Mouse (Mus musculus) limb, embryonic 15.5 days (tissue): ENCODE results near the gene Clptm1. TPM values are rescaled to one million over a fixed set of nuclear protein-coding genes. Genes with fewer than 3 reads are reported as not detected.

Experiments used
- ATAC-seq: fragments of 200-750 bp; cut with Nextera tagmentation; 2 replicates; pipeline ENCODE4 v1.8.0; 2017; ENCODE audit warnings: low read depth, moderate TSS enrichment; ENCODE audit not compliant: insufficient number of reproducible peaks, low FRiP score, low TSS enrichment
- H3K27ac ChIP-seq: fragments of 300-500 bp; sonication (generic); 2 replicates; pipeline ENCODE4 v1.5.1; 2015; ENCODE audit warnings: moderate library complexity, mild to moderate bottlenecking, inconsistent platforms
- H3K27me3 ChIP-seq: fragments of 300-500 bp; sonication (generic); 2 replicates; pipeline ENCODE4 v1.6.1; 2015; ENCODE audit warnings: inconsistent platforms
- H3K36me3 ChIP-seq: fragments of 300-500 bp; sonication (generic); 2 replicates; pipeline ENCODE4 v1.6.1; 2015; ENCODE audit warnings: inconsistent platforms
- H3K4me1 ChIP-seq: fragments of 300-500 bp; sonication (generic); 2 replicates; pipeline ENCODE4 v1.6.1; 2015; ENCODE audit warnings: inconsistent platforms
- H3K4me2 ChIP-seq: fragments of 300-500 bp; sonication (generic); 2 replicates; pipeline ENCODE4 v1.6.1; 2015; ENCODE audit warnings: mild to moderate bottlenecking, inconsistent platforms
- H3K4me3 ChIP-seq: fragments of 300-500 bp; sonication (generic); 2 replicates; pipeline ENCODE4 v1.5.1; 2015; ENCODE audit warnings: mild to moderate bottlenecking, inconsistent platforms
- H3K9ac ChIP-seq: fragments of 300-500 bp; sonication (generic); 2 replicates; pipeline ENCODE4 v1.6.1; 2015; ENCODE audit warnings: inconsistent platforms
- H3K9me3 ChIP-seq: fragments of 300-500 bp; sonication (generic); 2 replicates; pipeline ENCODE4 v1.6.1; 2016; ENCODE audit warnings: inconsistent platforms
- WGBS: fragments of 180-500 bp; shearing (Covaris S2); methylation state at CpG from one replicate; pipeline ENCODE4 v1.1.7; 2015; 5-methylcytosine and 5-hydroxymethylcytosine counted together
- polyA plus RNA-seq: library from polyadenylated mRNA; unstranded; fragments of >200 nt; fragmentation: Nextera tagmentation; extraction: Ambion mirVana; gene quantifications from 2 replicates; pipeline ENCODE4 v1.2.1, GENCODE M21; 2015

Clptm1 gene
- polyA plus RNA-seq, 1 experiment from 2014 or later, result 73.4 TPM

DNA sequence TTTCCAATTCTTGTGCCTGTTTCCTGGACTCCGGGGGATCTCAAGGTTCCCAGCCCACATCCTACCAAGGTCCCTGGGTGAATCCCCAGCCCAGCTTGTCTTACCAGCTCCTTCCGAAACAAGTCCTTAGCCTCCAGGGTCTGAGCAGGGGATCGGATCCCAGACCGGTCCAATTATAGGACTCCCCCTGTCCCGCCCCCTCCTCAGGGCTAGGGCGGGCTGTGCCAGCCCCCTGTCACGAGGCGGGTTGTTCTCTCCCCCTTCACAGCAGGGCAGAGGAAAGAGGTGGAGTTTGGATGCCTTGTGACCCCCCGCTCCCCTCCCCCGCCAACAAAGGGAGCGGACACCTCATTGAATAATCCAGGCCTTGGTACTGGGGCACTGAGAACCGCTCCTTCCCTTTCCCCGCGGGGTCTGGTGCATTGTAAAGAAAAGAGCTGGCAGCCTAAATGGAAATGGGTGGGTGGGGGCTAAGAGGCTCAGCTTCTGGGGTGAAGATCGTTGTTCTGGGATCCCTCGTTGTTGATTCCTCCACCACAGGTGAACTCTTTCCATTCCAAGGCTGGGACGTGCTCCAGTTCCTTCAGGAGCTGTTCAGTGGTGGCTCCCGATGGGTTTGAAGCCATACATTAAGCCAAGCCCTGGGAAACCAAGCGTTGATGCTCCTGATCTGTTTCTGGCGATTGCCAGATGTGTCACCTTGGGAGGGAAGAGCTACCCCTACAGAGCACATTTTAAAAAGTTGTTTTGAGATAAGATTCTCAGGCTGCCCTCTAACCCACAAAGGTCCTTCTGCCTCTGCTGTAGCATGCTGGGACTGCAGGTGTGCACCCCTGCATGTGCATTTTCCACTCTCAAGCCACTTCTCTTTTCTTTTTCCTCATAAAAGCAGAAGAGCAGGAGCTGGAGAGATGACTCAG lies 34.3 kb upstream of the Clptm1 start, which contains the start of gene Apoe:
Gene Apoe (minus strand): TSS at position 282 of the 920 bp plus-strand sequence.
- H3K27me3 ChIP-seq, result no peaks in the 10 kb centered on the region
- H3K9ac ChIP-seq, result peak within 1 kb of the TSS; percentile 23; the same call in 1 of the 2 replicates
- WGBS, result 2% methylated on average over 20 of the region's 20 CpGs
- H3K27ac ChIP-seq, result peak within 1 kb of the TSS; percentile 47
- H3K9me3 ChIP-seq, result no peaks in the 10 kb centered on the region; the same call in 1 of the 2 replicates
- H3K4me2 ChIP-seq, result peak within 1 kb of the TSS; percentile 58
- peak within 1 kb of the TSS; percentile 31 for H3K4me3 ChIP-seq
- H3K4me1 ChIP-seq, result peaks cover 32% of the 10 kb centered on the region
- peaks cover 35% of the 10 kb centered on the region for H3K36me3 ChIP-seq
- 0 out of 2 replicates have a peak, but pooled peaks have one; percentile 41 for ATAC-seq

DNA sequence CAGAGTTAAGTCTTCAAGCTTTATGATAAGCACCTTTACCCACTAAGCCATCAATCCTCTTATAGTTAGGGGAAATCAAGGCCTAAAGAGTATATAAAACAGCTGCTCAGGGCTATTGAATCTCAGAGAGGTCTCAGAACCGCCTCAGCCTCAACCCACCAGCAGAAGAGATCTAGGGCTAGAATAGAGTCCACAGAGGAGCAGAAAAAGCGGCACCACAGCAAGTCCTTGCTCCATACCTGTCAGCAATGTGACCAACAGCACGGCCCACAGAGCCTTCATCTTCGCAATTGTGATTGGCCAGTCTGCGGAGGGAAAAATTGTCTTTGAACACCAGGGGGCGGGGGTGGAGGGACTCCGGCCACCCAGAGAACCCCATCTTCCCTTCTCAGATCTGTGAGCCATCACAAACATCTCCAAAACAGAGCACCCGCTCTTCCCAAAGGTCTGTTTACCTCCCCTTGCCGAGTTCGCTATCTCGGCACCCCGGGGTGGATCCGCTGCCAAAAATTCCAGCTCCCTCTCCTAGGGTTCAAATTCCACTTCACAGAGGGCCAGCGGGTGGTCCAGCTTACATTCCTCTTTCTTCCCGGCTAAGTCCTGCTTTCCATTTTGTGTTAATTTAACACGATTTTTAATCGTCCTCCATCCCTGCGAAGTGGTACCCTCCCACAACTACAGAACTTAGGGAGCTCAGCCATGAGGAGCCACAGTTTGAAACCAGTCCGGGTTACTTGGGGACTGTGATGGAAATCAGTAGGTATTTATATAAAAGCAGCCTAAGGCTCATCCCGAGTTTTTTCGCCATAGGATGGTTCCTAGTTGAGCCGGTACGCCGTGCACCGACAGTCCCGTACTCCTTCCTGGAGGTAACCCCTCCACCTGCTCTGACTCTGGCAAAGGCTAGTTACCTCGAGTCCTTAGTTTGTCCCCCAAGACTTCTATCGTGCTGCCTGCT lies 33.4 kb upstream of the Clptm1 start:
- H3K4me2 ChIP-seq, result peak overlapping the region; percentile 58
- H3K9me3 ChIP-seq, result no peaks in the 10 kb centered on the region; the same call in 1 of the 2 replicates
- peaks cover 26% of the 10 kb centered on the region for H3K36me3 ChIP-seq
- no peaks in the 10 kb centered on the region for H3K27me3 ChIP-seq
- peak overlapping the region; percentile 23; the same call in 1 of the 2 replicates for H3K9ac ChIP-seq
- H3K4me3 ChIP-seq, result peak overlapping the region; percentile 31
- ATAC-seq, result no peak
- peaks cover 37% of the 10 kb centered on the region for H3K4me1 ChIP-seq
- WGBS, result 3% methylated on average over 27 of the region's 28 CpGs
- peak overlapping the region; percentile 47 for H3K27ac ChIP-seq

DNA sequence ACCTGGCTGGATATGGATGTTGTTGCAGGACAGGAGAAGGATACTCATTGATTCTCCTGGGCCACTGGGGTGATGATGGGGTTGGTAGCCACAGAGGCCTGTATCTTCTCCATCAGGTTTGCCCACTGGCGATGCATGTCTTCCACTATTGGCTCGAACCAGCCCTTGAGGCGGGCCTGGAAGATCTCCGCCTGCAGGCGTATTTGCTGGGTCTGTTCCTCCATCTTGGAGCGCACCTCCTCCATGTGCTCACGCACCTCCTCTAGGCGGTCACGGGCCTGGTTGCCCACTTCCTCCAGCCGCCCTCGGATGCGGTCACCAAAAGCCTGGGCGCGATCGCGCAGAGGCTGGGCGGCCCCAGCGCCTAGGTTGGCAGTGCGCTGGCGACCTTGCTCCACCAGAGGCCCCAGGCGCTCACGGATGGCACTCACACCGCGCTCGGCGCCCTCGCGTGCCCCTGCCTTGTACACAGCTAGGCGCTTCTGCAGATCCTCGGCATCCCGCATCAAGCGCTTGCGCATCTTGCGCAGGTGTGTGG lies 31.6 kb upstream of the Clptm1 start:
- Histone ChIP-seq H3K4me2 (no peak overlapping the region), H3K27me3 (no peaks in the 10 kb centered on the region), H3K4me3 (no peak overlapping the region), H3K4me1 (peaks cover 45% of the 10 kb centered on the region), H3K36me3 (peaks cover 11% of the 10 kb centered on the region), H3K9ac (no peak overlapping the region), H3K9me3 (no peaks in the 10 kb centered on the region; the same call in 1 of the 2 replicates), H3K27ac (no peak overlapping the region)
- 92% methylated on average over 34 of the region's 34 CpGs for WGBS
- no peak for ATAC-seq

DNA sequence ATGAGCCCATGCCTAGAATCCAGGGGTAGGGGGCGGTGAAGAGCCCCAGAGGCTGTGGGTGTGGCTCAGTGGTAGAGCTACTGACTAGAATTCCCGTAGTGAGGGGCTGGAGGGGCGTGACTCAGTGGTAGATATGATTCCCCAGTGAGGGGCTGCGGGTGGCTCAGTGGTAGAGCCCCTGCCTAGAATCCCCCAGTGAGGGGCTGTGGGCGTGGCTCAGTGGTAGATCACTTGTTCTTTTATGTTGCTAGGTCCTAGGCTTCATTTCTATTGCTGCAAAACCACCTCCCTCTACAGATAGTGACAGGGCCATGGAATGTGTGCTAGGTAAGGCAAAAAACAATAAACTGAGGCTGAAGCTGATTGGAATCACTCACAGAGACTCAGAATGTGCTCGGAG lies 31.0 kb upstream of the Clptm1 start:
- peaks cover 40% of the 10 kb centered on the region for H3K4me1 ChIP-seq
- no peak overlapping the region for H3K4me2 ChIP-seq
- H3K27me3 ChIP-seq, result no peaks in the 10 kb centered on the region
- 87% methylated on average over 6 of the region's 6 CpGs for WGBS
- ATAC-seq, result no peak
- H3K36me3 ChIP-seq, result peaks cover 9% of the 10 kb centered on the region
- H3K4me3 ChIP-seq, result no peak overlapping the region
- no peak overlapping the region for H3K9ac ChIP-seq
- H3K27ac ChIP-seq, result no peak overlapping the region
- H3K9me3 ChIP-seq, result no peaks in the 10 kb centered on the region; the same call in 1 of the 2 replicates

DNA sequence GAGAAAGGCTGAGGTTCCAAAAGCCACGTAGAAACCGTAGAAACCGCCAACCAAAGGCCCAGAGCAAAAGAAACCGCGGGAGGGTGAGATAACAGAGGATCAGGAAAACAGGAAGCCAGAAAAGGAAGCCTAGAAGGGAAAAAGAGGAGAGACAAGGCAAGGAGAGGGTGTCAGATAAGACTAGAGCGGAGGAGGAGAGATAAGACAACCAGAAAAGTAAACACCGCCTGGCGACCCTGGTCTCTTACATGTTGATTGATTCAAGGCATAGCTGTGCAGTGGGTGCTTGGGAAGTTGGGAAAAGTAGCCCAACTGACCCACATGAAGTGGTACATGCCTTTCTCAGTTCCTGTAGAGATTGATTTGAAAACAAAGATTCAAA lies 30.4 kb upstream of the Clptm1 start:
- ATAC-seq, result no peak
- peaks cover 9% of the 10 kb centered on the region for H3K36me3 ChIP-seq
- no peaks in the 10 kb centered on the region; the same call in 1 of the 2 replicates for H3K9me3 ChIP-seq
- no peak overlapping the region for H3K4me2 ChIP-seq
- no peak overlapping the region for H3K27ac ChIP-seq
- no peak overlapping the region for H3K9ac ChIP-seq
- peaks cover 34% of the 10 kb centered on the region for H3K4me1 ChIP-seq
- H3K27me3 ChIP-seq, result no peaks in the 10 kb centered on the region
- WGBS, result 51% methylated on average over 8 of the region's 8 CpGs
- H3K4me3 ChIP-seq, result no peak overlapping the region

DNA sequence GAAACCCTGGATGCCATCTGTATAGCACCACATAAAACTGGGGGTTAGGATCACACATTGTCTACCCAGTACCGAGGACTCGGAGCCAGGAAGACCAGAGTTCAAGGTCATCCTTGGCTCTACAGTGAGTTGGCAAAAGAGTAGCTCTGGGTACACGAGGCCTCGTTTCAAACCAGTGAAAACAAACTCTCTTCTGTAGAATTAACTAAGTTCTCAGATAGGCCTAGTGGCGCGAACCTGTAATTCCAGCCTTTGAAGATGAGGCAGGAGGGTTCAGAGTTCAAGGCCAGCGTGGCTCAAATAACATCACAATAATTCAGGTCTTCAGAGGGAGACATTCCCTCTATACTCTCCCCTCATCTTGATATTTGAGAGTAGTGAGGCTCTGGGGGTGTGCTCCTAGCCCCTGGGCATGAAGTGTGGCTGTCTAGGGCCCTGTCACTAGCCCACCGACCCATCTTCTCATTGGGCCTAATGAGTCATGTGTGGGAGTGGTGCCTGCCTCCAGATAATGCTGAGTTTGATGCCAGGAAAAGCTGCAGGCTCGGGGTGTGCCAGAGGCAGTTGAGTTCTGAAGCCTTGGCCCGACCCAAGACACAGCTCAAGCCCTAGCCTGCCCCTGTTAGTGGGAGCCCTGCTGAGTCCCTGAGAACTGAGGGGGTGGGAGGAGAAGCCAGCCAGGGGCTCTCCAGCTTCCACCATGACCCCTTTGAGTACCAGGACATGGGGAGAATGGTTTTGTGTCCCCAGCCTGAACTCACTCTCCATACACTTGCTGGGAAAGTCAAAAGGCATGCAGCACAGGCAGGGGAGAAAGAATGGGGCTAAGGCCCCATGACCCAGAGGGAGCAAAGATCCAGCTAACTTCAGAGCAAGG lies 29.7 kb upstream of the Clptm1 start:
- 82% methylated on average over 10 of the region's 10 CpGs for WGBS
- Histone ChIP-seq H3K36me3 (peaks cover 9% of the 10 kb centered on the region), H3K4me1 (peaks cover 32% of the 10 kb centered on the region), H3K4me2 (no peak overlapping the region), H3K27ac (no peak overlapping the region), H3K27me3 (no peaks in the 10 kb centered on the region), H3K9ac (no peak overlapping the region), H3K9me3 (no peaks in the 10 kb centered on the region; the same call in 1 of the 2 replicates), H3K4me3 (no peak overlapping the region)
- ATAC-seq, result no peak

DNA sequence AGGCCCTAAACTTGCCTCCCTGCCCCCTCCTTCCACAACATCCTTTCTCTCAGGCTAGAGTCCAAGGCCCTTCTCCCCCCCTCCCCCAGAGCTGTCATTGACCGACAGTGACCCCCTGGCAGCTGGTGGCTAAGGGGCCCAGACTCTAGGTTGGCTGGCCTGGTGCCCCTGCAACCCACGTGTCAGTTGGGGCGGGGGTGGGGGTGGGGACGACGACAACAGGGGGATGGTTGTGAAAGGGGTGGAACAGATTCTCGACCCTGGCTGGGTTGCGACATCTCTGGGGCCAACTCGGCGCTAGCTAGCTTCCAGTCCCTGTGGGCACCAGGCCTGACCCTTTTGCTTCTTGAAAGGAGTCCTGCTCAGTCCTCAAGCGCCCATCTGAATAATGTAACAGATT lies 28.6 kb upstream of the Clptm1 start:
- no peak overlapping the region for H3K4me3 ChIP-seq
- no peak overlapping the region for H3K9ac ChIP-seq
- no peak overlapping the region for H3K4me2 ChIP-seq
- ATAC-seq, result no peak
- H3K27ac ChIP-seq, result no peak overlapping the region
- H3K4me1 ChIP-seq, result peaks cover 21% of the 10 kb centered on the region
- peaks cover 9% of the 10 kb centered on the region for H3K36me3 ChIP-seq
- no peaks in the 10 kb centered on the region for H3K27me3 ChIP-seq
- no peaks in the 10 kb centered on the region; the same call in 1 of the 2 replicates for H3K9me3 ChIP-seq
- WGBS, result 29% methylated on average over 10 of the region's 10 CpGs

DNA sequence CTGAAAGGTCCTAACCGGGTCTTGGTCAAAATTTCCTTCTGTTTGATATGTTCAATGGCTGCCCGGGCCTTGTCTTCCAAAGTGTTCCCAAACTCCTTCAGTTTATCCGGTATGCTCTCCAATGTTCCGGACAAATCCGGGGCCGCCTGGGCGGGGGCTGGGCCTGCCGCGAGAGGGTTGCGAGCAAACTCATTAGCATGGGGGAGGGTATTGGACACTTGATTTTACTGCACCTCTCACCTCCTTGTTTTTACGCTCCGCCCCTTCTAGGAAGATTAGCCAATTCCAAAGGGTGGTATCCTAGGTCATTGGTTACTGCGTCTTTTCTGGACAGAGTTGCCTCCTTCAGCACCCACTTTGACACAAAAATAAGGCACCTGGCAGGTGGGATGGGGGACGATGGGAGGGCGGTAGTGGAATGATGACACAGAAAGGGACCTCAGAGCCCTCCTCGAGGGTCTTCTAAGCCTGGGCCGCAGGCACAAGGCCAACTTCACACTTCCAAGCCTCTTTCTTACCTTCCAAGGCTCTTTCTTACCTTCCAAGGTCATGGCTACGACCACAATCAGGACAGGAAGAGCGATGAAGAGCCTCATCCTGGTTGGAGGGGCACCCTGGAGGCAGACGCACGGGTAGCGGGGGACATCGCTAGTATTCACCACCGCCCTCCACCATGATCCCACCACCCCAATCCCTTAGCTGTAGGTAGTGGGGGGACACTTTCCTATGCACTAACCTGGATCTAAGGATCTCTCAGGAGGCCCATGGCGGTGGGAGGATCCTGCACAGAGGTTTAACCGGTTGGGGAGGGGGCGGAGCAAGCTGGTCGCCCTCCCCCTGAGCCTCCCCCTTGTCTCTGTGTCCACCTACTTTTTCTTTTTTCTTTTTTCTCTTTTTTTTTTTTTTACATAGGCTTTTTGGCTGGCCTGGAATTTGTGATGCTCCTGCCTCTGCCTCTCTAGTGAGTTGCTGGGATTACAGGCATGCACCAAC lies 27.3 kb upstream of the Clptm1 start, which contains the start of gene Apoc1:
Gene Apoc1 (minus strand): TSS at position 788 of the 993 bp plus-strand sequence.
- H3K27ac ChIP-seq, result 0 out of 2 replicates have a peak within 1 kb of the TSS, but pooled peaks have one; percentile 8
- H3K4me3 ChIP-seq, result no peak within 1 kb of the TSS
- no peak within 1 kb of the TSS for H3K4me2 ChIP-seq
- H3K4me1 ChIP-seq, result peaks cover 15% of the 10 kb centered on the region
- peaks cover 9% of the 10 kb centered on the region for H3K36me3 ChIP-seq
- no peaks in the 10 kb centered on the region; the same call in 1 of the 2 replicates for H3K9me3 ChIP-seq
- no peak for ATAC-seq
- H3K9ac ChIP-seq, result no peak within 1 kb of the TSS
- H3K27me3 ChIP-seq, result no peaks in the 10 kb centered on the region
- 45% methylated on average over 28 of the region's 28 CpGs for WGBS

DNA sequence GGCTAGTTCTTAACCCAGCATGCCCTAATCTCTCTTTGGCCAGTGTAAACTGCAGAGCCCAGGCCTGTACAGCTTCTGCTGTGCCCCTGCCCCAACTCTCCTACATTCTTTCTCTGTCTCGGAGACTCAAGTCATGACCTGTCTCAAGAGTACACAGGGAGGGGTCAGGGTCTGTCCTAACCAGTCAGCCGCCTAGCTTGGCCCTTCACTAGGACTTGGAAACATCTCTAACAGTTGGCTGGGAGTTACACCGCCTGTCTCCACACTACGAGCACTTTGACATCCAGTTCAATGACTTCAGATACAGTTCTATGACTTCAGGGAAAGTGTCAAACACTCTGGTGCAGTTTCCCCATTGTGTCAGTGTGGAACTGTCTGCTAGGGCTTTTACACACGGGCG lies 26.6 kb upstream of the Clptm1 start:
- Histone ChIP-seq H3K27me3 (no peaks in the 10 kb centered on the region), H3K4me2 (no peak overlapping the region), H3K27ac (no peak overlapping the region), H3K4me3 (no peak overlapping the region), H3K36me3 (peaks cover 3% of the 10 kb centered on the region), H3K9ac (no peak overlapping the region), H3K9me3 (no peaks in the 10 kb centered on the region), H3K4me1 (peaks cover 15% of the 10 kb centered on the region)
- ATAC-seq, result no peak
- 71% methylated on average over 6 of the region's 6 CpGs for WGBS

DNA sequence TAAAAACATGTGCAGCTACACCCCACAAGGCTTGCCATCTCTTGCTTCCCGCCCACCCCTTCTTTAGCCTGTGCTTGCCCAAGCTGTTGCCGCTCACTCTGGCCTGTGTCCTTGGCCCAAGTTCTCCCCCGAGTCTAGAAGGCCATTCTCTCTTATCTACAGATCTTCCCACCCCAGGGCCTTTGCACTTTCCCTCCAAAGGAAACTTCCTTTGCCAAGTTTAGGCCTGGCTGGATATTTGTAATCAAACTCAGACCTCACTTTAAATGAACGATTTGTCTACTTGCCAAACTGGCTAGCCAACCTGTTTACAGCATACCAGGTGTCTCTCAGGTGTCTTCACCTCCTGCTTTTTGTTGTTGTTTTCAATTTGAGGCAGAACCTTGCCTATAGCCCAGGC lies 26.0 kb upstream of the Clptm1 start:
- Histone ChIP-seq H3K4me2 (no peak overlapping the region), H3K4me3 (no peak overlapping the region), H3K27me3 (no peaks in the 10 kb centered on the region), H3K36me3 (no peaks in the 10 kb centered on the region), H3K9me3 (no peaks in the 10 kb centered on the region), H3K27ac (no peak overlapping the region), H3K4me1 (peaks cover 15% of the 10 kb centered on the region), H3K9ac (no peak overlapping the region)
- no peak for ATAC-seq
- WGBS, result 85% methylated on average over 4 of the region's 4 CpGs
